Mouse (Mus musculus) left cerebral cortex, adult 2 months (tissue): ENCODE results near the gene Pold3. TPM values are rescaled to one million over a fixed set of nuclear protein-coding genes. Genes with fewer than 3 reads are reported as not detected.

Experiments
- DNase-seq, 2 experiments: peaks; one replicate each; pipeline ENCODE4 v3.0.0; 2021 to 2022; ENCODE audit warnings: low spot score in 2 of 2, mixed read lengths in 1 of 2; ENCODE audit errors: extremely low spot score in 1 of 2
- H3K27ac ChIP-seq: fragments of 200-600 bp; 2 replicates; pipeline ENCODE4 v1.8.1; 2022
- H3K4me3 ChIP-seq: fragments of 200-600 bp; 2 replicates; pipeline ENCODE4 v1.8.1; 2022
- CTCF ChIP-seq: fragments of 200-600 bp; IDR thresholded peaks from 2 replicates; pipeline ENCODE4 v1.8.1; 2022; ENCODE audit warnings: antibody characterized with exemption, mild to moderate bottlenecking, moderate library complexity
- intact Hi-C: fragments of 180-260 bp; cut with DNase I; formaldehyde crosslinking; loops from one replicate; pipeline ENCODE4 v1.15.1; 2025
- total RNA-seq, 2 experiments: library from RNA; stranded (reverse); gene quantifications; 2 replicates each; pipeline ENCODE4 v1.2.3; 2021

Gene Pold3
- total RNA-seq, 2 experiments from 2014 or later, result 34.0 to 37.3 TPM

- Histone ChIP-seq H3K4me3 (no peak overlapping the region), H3K27ac (no peak overlapping the region)
- no peak for TF ChIP-seq CTCF
- intact Hi-C loops, result no loop called here
- no peak for DNase-seq
These were observed 74.9 kb downstream of the Pold3 start for GRCm38 (mm10) chr7:100046486-100046885.

GRCm38 (mm10) chr7:100043605-100044031 lies 77.7 kb downstream of the Pold3 start:
- no peak overlapping the region for H3K27ac ChIP-seq
- no peak for DNase-seq
- H3K4me3 ChIP-seq, result no peak overlapping the region
- intact Hi-C loops, result no loop called here
- no peak for TF ChIP-seq CTCF

GRCm38 (mm10) chr7:100043096-100043495 lies 78.3 kb downstream of the Pold3 start:
- DNase-seq, result no peak
- TF ChIP-seq CTCF, result no peak
- intact Hi-C loops, result no loop called here
- Histone ChIP-seq H3K27ac (no peak overlapping the region), H3K4me3 (no peak overlapping the region)

GRCm38 (mm10) chr7:100042120-100042519 lies 79.2 kb downstream of the Pold3 start:
- H3K27ac ChIP-seq, result no peak overlapping the region
- no peak for TF ChIP-seq CTCF
- no peak overlapping the region for H3K4me3 ChIP-seq
- intact Hi-C loops, result no loop called here
- no peak for DNase-seq

- H3K4me3 ChIP-seq, result no peak overlapping the region
- TF ChIP-seq CTCF, result no peak
- no peak for DNase-seq
- no peak overlapping the region for H3K27ac ChIP-seq
- intact Hi-C loops, result no loop called here
These were observed 84.9 kb downstream of the Pold3 start for GRCm38 (mm10) chr7:100036495-100036894.

GRCm38 (mm10) chr7:100036050-100036449 lies 85.3 kb downstream of the Pold3 start:
- no peak overlapping the region for H3K4me3 ChIP-seq
- DNase-seq, result no peak
- no peak for TF ChIP-seq CTCF
- H3K27ac ChIP-seq, result no peak overlapping the region
- intact Hi-C loops, result no loop called here

GRCm38 (mm10) chr7:100034815-100035463 lies 86.4 kb downstream of the Pold3 start:
- intact Hi-C loops, result no loop called here
- no peak for DNase-seq
- Histone ChIP-seq H3K4me3 (no peak overlapping the region), H3K27ac (no peak overlapping the region)
- no peak for TF ChIP-seq CTCF

- no peak for TF ChIP-seq CTCF
- DNase-seq, result no peak
- intact Hi-C loops, result no loop called here
These were observed 87.7 kb downstream of the Pold3 start for GRCm38 (mm10) chr7:100033672-100034071.

More at GRCm38 (mm10) chr7:100033672-100034071, 87.7 kb downstream of the Pold3 start:
- Histone ChIP-seq H3K4me3 (no peak overlapping the region), H3K27ac (no peak overlapping the region)

Other genes with a start within 250 kb of the Pold3 start
- gene Rnf169, start 141.1 kb downstream of the Pold3 start, total RNA-seq, result 10 to 100 TPM; 49.4 to 51.3 TPM
- gene Chrdl2, start 115.4 kb downstream of the Pold3 start, total RNA-seq, result under 1 TPM; 0.34 to 0.49 TPM
- gene Lipt2, start 37.7 kb upstream of the Pold3 start, total RNA-seq, result 1 to 10 TPM; 4.5 to 5.3 TPM
- gene Kcne3, start 54.9 kb upstream of the Pold3 start, total RNA-seq, result under 1 TPM in 1 of 2 experiments, not detected in 1; 0.48 TPM
- 100 to 1,000 TPM; 278 to 282 TPM for gene Pgm2l1, start 105.8 kb upstream of the Pold3 start, total RNA-seq
- gene P4ha3, start 164.0 kb upstream of the Pold3 start, total RNA-seq, result 1 to 10 TPM; 6.5 to 8.5 TPM